In the genomic region with DNA sequence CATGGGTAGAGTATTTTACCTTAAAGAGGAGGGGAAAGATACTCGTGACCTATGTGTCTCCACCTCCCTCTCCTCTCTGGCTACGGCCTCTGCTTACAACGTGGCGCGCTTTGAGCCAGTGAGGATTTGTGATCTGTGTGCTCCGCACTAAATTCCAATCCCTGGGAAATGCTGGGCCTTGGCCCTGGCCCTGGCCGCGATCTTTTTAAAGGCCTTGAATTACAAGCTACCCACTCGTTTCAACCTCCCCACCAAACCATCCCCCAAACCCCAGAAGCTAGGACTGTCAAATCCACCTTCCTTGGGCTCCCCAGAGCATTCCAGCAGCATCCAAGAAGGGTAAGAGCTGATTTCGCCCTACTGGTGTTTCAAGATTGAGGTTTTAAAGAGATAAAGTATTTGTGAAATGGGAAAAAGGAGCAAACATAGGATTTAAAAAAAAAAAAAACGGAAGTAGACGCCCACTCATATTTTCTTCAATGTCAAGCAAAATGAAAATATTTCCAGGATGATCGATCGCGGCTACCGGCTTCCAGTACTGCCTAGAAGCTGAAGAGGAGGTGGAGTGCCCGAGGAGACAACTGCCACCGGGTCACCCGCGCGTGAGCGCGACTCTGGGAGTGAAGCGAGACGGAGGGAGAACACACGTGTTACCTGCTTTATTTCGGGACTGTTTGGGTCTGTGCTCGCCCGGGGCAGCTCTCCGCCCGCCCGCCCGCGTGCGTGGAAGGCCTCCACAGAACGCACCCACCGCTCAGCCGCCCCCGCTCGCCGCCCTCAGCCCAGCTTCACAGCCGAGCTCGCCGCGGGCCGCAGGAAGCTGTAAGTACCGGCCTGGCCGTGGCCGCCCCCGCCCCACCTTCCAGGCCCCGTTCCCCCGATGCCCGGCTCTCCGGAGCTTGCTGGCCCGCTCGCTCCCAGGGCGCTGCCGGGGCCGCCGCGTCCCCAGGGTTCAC, we compare ENCODE assay signal across 8 mouse cellular contexts. TPM values are rescaled to one million over a fixed set of nuclear protein-coding genes. Genes with fewer than 3 reads are reported as not detected.
A peak's percentile ranks its signal among the peaks of the same experiment; 100 is the strongest.
DNase-seq lines count a peak whose midpoint lies in the region; ATAC-seq and TF ChIP-seq lines count a peak whose summit lies in the region.
"Had no signal": no experiment of that assay in that cellular context is flagged by ENCODE, and none has a peak within 500 bp of the region (broad histone marks: within the 10 kb centered on the region; RNA-seq: fewer than 3 reads in every experiment).

A gene (plus strand): TSS at position 96 of the 956 bp plus-strand sequence.

- H3K36me3 ChIP-seq in megakaryocyte, embryonic 14.5 days (replicated peaks; ENCODE audit: low read length), result no peaks in the 10 kb centered on the region
- H3K36me3 ChIP-seq in forebrain, embryonic 11.5 days (ENCODE audit: control insufficient read depth, insufficient read depth, low read length), result no peaks in the 10 kb centered on the region
- H3K36me3 ChIP-seq in midbrain, postnatal 0 days (ENCODE audit: insufficient read depth, low read length), result no peaks in the 10 kb centered on the region

- peak within 1 kb of the TSS; percentile 92 for H3K27ac ChIP-seq in forebrain, embryonic 11.5 days (ENCODE audit: low read depth, low read length)
- H3K27ac ChIP-seq in midbrain, postnatal 0 days (ENCODE audit: low read depth, low read length), result no peak within 1 kb of the TSS

- peak; percentile 82 for DNase-seq in forebrain, embryonic 11.5 days (ENCODE audit: low spot score)
- DNase-seq in layer of hippocampus, postnatal 14 days (ENCODE audit: low spot score in 2 of 2), result no peak
- DNase-seq in midbrain, postnatal 0 days (ENCODE audit: low spot score), result no peak
- no peak for DNase-seq in adrenal gland, postnatal 10 days

- H3K4me1 ChIP-seq in megakaryocyte, embryonic 14.5 days, result peaks cover 25% of the 10 kb centered on the region
- H3K4me1 ChIP-seq in forebrain, embryonic 11.5 days (replicated peaks; ENCODE audit: control insufficient read depth, insufficient read depth, low read length), result no peaks in the 10 kb centered on the region
- H3K4me1 ChIP-seq in midbrain, postnatal 0 days (ENCODE audit: insufficient read depth, low read length), result no peaks in the 10 kb centered on the region

- H3K4me2 ChIP-seq in forebrain, embryonic 11.5 days (ENCODE audit: low read depth, low read length, severe bottlenecking), result peak within 1 kb of the TSS; percentile 49
- H3K4me2 ChIP-seq in midbrain, postnatal 0 days (ENCODE audit: low read depth, low read length, poor library complexity, severe bottlenecking), result peak within 1 kb of the TSS; percentile 12; the same call in 1 of the 2 replicates

- peaks cover 15% of the 10 kb centered on the region for H3K9me3 ChIP-seq in megakaryocyte, embryonic 14.5 days
- H3K9me3 ChIP-seq in forebrain, embryonic 11.5 days (ENCODE audit: control insufficient read depth, low read length), result no peaks in the 10 kb centered on the region
- H3K9me3 ChIP-seq in midbrain, postnatal 0 days (ENCODE audit: low read length), result no peaks in the 10 kb centered on the region

- WGBS in forebrain, embryonic 11.5 days, result under 1% methylated on average over 58 of the region's 61 CpGs
- WGBS in midbrain, postnatal 0 days, result under 1% methylated on average over 39 of the region's 61 CpGs

- H3K9ac ChIP-seq in forebrain, embryonic 11.5 days (ENCODE audit: low read length), result peak within 1 kb of the TSS; percentile 98
- H3K9ac ChIP-seq in midbrain, postnatal 0 days (replicated peaks; ENCODE audit: low read length, poor library complexity, severe bottlenecking), result no peak within 1 kb of the TSS

- TF ChIP-seq CTCF in midbrain, postnatal 0 days (IDR thresholded peaks at IDR 0.05), result no peak

- peaks cover 86% of the 10 kb centered on the region for H3K27me3 ChIP-seq in megakaryocyte, embryonic 14.5 days (replicated peaks)
- peaks cover 19% of the 10 kb centered on the region for H3K27me3 ChIP-seq in forebrain, embryonic 11.5 days (ENCODE audit: control insufficient read depth, insufficient read depth, low read length)
- peaks cover 64% of the 10 kb centered on the region for H3K27me3 ChIP-seq in midbrain, postnatal 0 days (ENCODE audit: insufficient read depth, low read length)

- ATAC-seq in megakaryocyte, adult 5-6 weeks (ENCODE audit: poor library complexity, severe bottlenecking), result no peak
- ATAC-seq in forebrain, embryonic 11.5 days (replicated peaks; ENCODE audit: low FRiP score), result peak; percentile 29
- 0 out of 2 replicates have a peak, but pooled peaks have one; percentile 39 for ATAC-seq in midbrain, postnatal 0 days (ENCODE audit: low FRiP score)
- no peak for ATAC-seq in megakaryocyte-erythroid progenitor cell, adult 5-6 weeks (replicated peaks; ENCODE audit: low FRiP score, low TSS enrichment, poor library complexity, severe bottlenecking)

- H3K4me3 ChIP-seq in megakaryocyte, embryonic 14.5 days (replicated peaks), result peak within 1 kb of the TSS; percentile 74
- peak within 1 kb of the TSS; percentile 87 for H3K4me3 ChIP-seq in forebrain, embryonic 11.5 days (ENCODE audit: low read depth, low read length)
- peak within 1 kb of the TSS; percentile 12; the same call in 1 of the 2 replicates for H3K4me3 ChIP-seq in midbrain, postnatal 0 days (ENCODE audit: low read depth, low read length)

RNA-seq across cellular contexts. Expression of the gene that starts here (rescaled TPM):
- polyA plus RNA-seq in megakaryocyte, embryonic 14.5 days (2012; ENCODE audit: insufficient read depth, low replicate concordance), result not detected in 2 replicates
- total RNA-seq in megakaryocyte, adult 5-6 weeks (2015), result not detected in 2 replicates
- total RNA-seq in megakaryocyte, adult 5-6 weeks (2017), result not detected in 2 replicates
- polyA plus RNA-seq in forebrain, embryonic 11.5 days (2014; fragmentation: Nextera tagmentation; extraction: Ambion mirVana), result 40.4 and 45.5 TPM in 2 replicates
- total RNA-seq in layer of hippocampus, postnatal 14 days (2021), result 100 to 1,000 TPM; 161 to 166 TPM
- total RNA-seq in midbrain, postnatal 0 days (2014; rRNA removed), result 0.05 and 1.4 TPM in 2 replicates
- polyA plus RNA-seq in midbrain, postnatal 0 days (2015; fragmentation: Nextera tagmentation; extraction: Ambion mirVana), result 0.15 and 0.77 TPM in 2 replicates
- 1 to 10 TPM in 1 of 2 experiments, not detected in 1; 1.4 TPM for total RNA-seq in adrenal gland, postnatal 10 days (2021)
- not detected in 2 replicates for total RNA-seq in megakaryocyte-erythroid progenitor cell, adult 5-6 weeks (2014; fragmentation: Nextera tagmentation)
- total RNA-seq in megakaryocyte-erythroid progenitor cell, adult 5-6 weeks (2017), result not detected in 2 replicates
- total RNA-seq: common myeloid progenitor, adult 5-6 weeks had no signal

Comparison
In these comparisons a context has a peak if more than half of its experiments do, and no peak if none do; other contexts are left out.
1. RNA of the gene that starts here (total RNA-seq): 161 to 166 TPM in layer of hippocampus, postnatal 14 days; 0.05 to 1.4 TPM in midbrain, postnatal 0 days, 1.4 TPM in adrenal gland, postnatal 10 days, not detected in megakaryocyte-erythroid progenitor cell, adult 5-6 weeks and not detected in megakaryocyte, adult 5-6 weeks; every median in the first group is over 10 times any median in the second.
2. RNA of the gene that starts here (polyA plus RNA-seq): 40.4 to 45.5 TPM in forebrain, embryonic 11.5 days; 0.15 to 0.77 TPM in midbrain, postnatal 0 days and not detected in megakaryocyte, embryonic 14.5 days; every median in the first group is over 10 times any median in the second.
3. H3K4me3 ChIP-seq: peak in every context shown above with its lines; median percentile 87 in forebrain, embryonic 11.5 days; 74 in megakaryocyte, embryonic 14.5 days; 12 in midbrain, postnatal 0 days.
4. ATAC-seq: peak in forebrain, embryonic 11.5 days (single experiment) and midbrain, postnatal 0 days (single experiment); none in megakaryocyte, adult 5-6 weeks (single experiment) and megakaryocyte-erythroid progenitor cell, adult 5-6 weeks (single experiment).